Mouse (Mus musculus): Measurements from ENCODE around the gene Mast4. TPM values are rescaled to one million over a fixed set of nuclear protein-coding genes. Genes with fewer than 3 reads are reported as not detected.

Gene Mast4
- polyA plus RNA-seq, 1 experiment from 2014 or later, result 19.5 TPM

DNA sequence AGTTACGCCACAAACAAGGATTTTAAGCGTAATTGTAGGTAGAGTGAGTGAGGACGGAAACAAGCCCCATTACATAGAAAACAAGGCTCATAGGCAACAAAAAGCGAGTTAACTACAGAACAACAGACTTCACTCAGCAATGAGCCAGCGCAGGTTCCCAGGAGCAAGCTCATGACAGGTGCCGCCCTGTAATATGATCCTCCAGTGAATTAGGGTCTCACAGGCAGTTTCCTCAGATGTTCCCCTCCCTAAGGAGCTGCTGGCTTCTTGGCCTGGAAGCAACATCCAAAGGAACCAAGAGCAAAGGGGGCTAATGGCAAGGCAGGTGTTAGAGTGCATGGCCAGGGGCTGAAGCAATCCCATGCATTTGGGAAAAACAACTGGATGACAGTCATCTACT lies 31.8 kb downstream of the Mast4 start:
- WGBS, result 34% methylated on average over 6 of the region's 6 CpGs
- Histone ChIP-seq H3K4me3 (ENCODE audit: low read depth, low read length) (no peak overlapping the region), H3K9ac (ENCODE audit: low read length) (no peak overlapping the region), H3K4me2 (ENCODE audit: low read depth) (no peak overlapping the region), H3K27ac (ENCODE audit: low read depth, low read length) (no peak overlapping the region), H3K36me3 (ENCODE audit: control insufficient read depth, insufficient read depth, low read length) (no peaks in the 10 kb centered on the region), H3K9me3 (ENCODE audit: control insufficient read depth, low read length) (no peaks in the 10 kb centered on the region), H3K27me3 (ENCODE audit: control insufficient read depth, insufficient read depth, low read length) (no peaks in the 10 kb centered on the region), H3K4me1 (ENCODE audit: control insufficient read depth, insufficient read depth, low read length) (no peaks in the 10 kb centered on the region)
- DNase-seq (ENCODE audit: low spot score), result no peak
- no peak for ATAC-seq (ENCODE audit: insufficient read depth, low FRiP score, low TSS enrichment)

DNA sequence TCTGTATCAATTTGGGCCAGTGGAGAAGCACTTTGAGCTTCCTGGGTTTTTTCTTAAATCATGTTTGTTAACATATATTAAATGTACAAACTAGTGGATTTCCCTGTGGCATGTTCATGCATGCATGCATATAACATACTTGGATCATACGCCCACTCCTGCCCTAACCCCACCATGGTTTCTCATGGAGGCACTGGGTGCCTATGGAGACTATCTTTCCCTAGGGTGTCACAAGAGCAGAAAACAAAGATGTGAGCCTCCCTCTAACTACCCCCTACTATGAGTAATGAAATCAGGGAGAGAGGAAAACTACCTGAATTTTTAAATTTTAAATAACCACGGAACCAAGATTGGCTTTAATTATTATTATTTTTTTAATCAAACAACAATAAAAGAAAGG lies 32.2 kb downstream of the Mast4 start:
- H3K4me2 ChIP-seq (ENCODE audit: low read depth), result no peak overlapping the region

DNA sequence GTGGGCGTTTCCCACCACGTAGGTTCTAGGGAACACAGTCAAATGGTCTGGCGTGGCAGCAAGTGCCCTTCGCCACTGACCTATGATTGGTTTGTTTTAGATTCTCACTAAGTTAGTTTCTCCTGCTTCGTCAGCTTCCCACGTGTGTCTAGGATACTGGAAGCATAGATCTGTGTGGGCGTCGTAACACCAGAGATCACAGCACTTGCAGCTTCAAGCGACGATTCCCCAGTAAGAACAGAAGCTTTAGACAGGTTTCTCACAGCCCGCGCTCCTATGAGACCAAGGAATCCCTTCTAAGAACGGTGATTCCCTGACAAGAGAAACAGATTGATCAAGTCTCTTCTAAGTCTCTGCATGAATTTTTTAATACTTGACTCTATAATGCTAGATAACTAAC lies 39.9 kb downstream of the Mast4 start:
- H3K36me3 ChIP-seq (ENCODE audit: control insufficient read depth, insufficient read depth, low read length), result no peaks in the 10 kb centered on the region
- no peaks in the 10 kb centered on the region for H3K9me3 ChIP-seq (ENCODE audit: control insufficient read depth, low read length)
- no peak for ATAC-seq (ENCODE audit: insufficient read depth, low FRiP score, low TSS enrichment)
- H3K27me3 ChIP-seq (ENCODE audit: control insufficient read depth, insufficient read depth, low read length), result no peaks in the 10 kb centered on the region
- 86% methylated on average over 13 of the region's 13 CpGs for WGBS
- DNase-seq (ENCODE audit: low spot score), result no peak
- H3K9ac ChIP-seq (ENCODE audit: low read length), result no peak overlapping the region
- H3K27ac ChIP-seq (ENCODE audit: low read depth, low read length), result no peak overlapping the region
- H3K4me1 ChIP-seq (ENCODE audit: control insufficient read depth, insufficient read depth, low read length), result no peaks in the 10 kb centered on the region
- no peak overlapping the region for H3K4me3 ChIP-seq (ENCODE audit: low read depth, low read length)
- no peak overlapping the region for H3K4me2 ChIP-seq (ENCODE audit: low read depth)

More for the DNA sequence above, 32.2 kb downstream of the Mast4 start:
- Histone ChIP-seq H3K27me3 (ENCODE audit: control insufficient read depth, insufficient read depth, low read length) (no peaks in the 10 kb centered on the region), H3K9me3 (ENCODE audit: control insufficient read depth, low read length) (no peaks in the 10 kb centered on the region), H3K27ac (ENCODE audit: low read depth, low read length) (no peak overlapping the region), H3K4me3 (ENCODE audit: low read depth, low read length) (no peak overlapping the region), H3K36me3 (ENCODE audit: control insufficient read depth, insufficient read depth, low read length) (no peaks in the 10 kb centered on the region), H3K9ac (ENCODE audit: low read length) (no peak overlapping the region), H3K4me1 (ENCODE audit: control insufficient read depth, insufficient read depth, low read length) (no peaks in the 10 kb centered on the region)
- DNase-seq (ENCODE audit: low spot score), result no peak
- WGBS, result 89% methylated on average over 2 of the region's 2 CpGs
- no peak for ATAC-seq (ENCODE audit: insufficient read depth, low FRiP score, low TSS enrichment)

DNA sequence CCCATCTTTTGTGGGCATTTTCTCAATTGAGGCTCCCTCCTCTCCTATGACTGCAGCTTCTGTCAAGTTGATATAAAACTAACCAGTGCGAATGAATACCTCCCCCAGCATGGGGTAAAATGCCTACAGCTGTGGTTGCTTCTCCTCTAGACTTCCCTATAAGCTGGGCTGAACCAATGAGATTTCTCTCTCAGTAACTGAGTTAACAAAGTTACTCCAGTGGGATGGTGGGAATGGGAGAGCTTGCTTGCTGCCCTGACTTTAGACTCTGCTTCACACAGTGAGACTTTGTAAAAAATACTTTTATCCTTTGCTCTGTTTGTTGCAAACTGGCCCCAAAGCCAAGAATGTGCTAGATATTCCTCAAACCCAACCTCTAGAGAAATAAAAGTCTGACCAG lies 41.2 kb downstream of the Mast4 start:
- 41% methylated on average over 1 of the region's 1 CpGs for WGBS
- H3K36me3 ChIP-seq (ENCODE audit: control insufficient read depth, insufficient read depth, low read length), result no peaks in the 10 kb centered on the region
- no peaks in the 10 kb centered on the region for H3K27me3 ChIP-seq (ENCODE audit: control insufficient read depth, insufficient read depth, low read length)
- DNase-seq (ENCODE audit: low spot score), result peak; percentile 33
- H3K27ac ChIP-seq (ENCODE audit: low read depth, low read length), result no peak overlapping the region
- no peak for ATAC-seq (ENCODE audit: insufficient read depth, low FRiP score, low TSS enrichment)
- H3K4me1 ChIP-seq (ENCODE audit: control insufficient read depth, insufficient read depth, low read length), result no peaks in the 10 kb centered on the region
- no peak overlapping the region for H3K4me2 ChIP-seq (ENCODE audit: low read depth)
- no peaks in the 10 kb centered on the region for H3K9me3 ChIP-seq (ENCODE audit: control insufficient read depth, low read length)
- no peak overlapping the region for H3K9ac ChIP-seq (ENCODE audit: low read length)
- H3K4me3 ChIP-seq (ENCODE audit: low read depth, low read length), result no peak overlapping the region

DNA sequence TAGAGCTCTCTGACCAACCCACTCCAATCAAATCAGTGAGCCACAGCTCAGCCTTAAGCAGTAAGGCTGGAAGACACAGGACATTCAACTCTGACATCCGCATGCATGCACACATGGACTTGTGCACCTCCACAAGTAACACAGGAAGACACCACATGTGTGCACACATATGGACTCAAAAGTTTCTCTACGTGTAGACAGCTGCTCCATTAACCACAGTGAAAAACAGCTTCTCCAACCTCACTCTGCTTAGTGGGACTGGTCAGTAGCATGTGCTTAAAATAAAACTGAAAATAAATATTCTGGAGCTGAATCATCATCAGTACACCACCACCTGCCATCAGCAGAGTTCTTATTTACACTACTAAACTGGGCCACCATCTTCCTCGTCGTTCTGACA lies 43.2 kb downstream of the Mast4 start:
- ATAC-seq (ENCODE audit: insufficient read depth, low FRiP score, low TSS enrichment), result no peak
- 82% methylated on average over 4 of the region's 4 CpGs for WGBS
- H3K9ac ChIP-seq (ENCODE audit: low read length), result no peak overlapping the region

DNA sequence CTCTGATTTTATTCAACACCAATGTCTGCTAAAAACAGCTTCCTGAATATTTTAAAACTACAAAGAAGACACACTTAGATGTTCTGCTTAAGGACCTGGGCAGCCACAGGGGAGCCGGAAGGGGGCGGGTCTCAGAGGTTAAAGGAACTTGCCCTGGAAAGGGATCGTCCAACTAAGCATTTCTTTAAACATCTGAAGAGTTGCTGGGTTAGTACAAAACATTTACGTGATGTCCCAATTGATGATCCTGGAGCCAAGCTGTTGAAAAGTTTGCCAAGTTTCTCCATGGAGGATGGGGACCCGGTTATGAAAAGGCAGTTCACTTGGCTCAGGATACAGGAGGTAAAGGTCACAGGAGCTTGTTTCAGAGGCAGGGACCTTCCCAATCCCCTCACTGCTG lies 48.5 kb downstream of the Mast4 start:
- H3K4me2 ChIP-seq (ENCODE audit: low read depth), result no peak overlapping the region
- H3K27ac ChIP-seq (ENCODE audit: low read depth, low read length), result no peak overlapping the region
- DNase-seq (ENCODE audit: low spot score) (no peak), ATAC-seq (ENCODE audit: insufficient read depth, low FRiP score, low TSS enrichment) (no peak)
- H3K36me3 ChIP-seq (ENCODE audit: control insufficient read depth, insufficient read depth, low read length), result no peaks in the 10 kb centered on the region
- H3K9ac ChIP-seq (ENCODE audit: low read length), result no peak overlapping the region
- H3K4me1 ChIP-seq (ENCODE audit: control insufficient read depth, insufficient read depth, low read length), result no peaks in the 10 kb centered on the region
- H3K9me3 ChIP-seq (ENCODE audit: control insufficient read depth, low read length), result no peaks in the 10 kb centered on the region
- WGBS, result 83% methylated on average over 5 of the region's 5 CpGs
- H3K4me3 ChIP-seq (ENCODE audit: low read depth, low read length), result no peak overlapping the region
- no peaks in the 10 kb centered on the region for H3K27me3 ChIP-seq (ENCODE audit: control insufficient read depth, insufficient read depth, low read length)

More for the DNA sequence above, 43.2 kb downstream of the Mast4 start:
- Histone ChIP-seq H3K36me3 (ENCODE audit: control insufficient read depth, insufficient read depth, low read length) (no peaks in the 10 kb centered on the region), H3K9me3 (ENCODE audit: control insufficient read depth, low read length) (no peaks in the 10 kb centered on the region), H3K4me2 (ENCODE audit: low read depth) (no peak overlapping the region), H3K27ac (ENCODE audit: low read depth, low read length) (no peak overlapping the region), H3K4me1 (ENCODE audit: control insufficient read depth, insufficient read depth, low read length) (no peaks in the 10 kb centered on the region), H3K27me3 (ENCODE audit: control insufficient read depth, insufficient read depth, low read length) (no peaks in the 10 kb centered on the region), H3K4me3 (ENCODE audit: low read depth, low read length) (no peak overlapping the region)
- no peak for DNase-seq (ENCODE audit: low spot score)

DNA sequence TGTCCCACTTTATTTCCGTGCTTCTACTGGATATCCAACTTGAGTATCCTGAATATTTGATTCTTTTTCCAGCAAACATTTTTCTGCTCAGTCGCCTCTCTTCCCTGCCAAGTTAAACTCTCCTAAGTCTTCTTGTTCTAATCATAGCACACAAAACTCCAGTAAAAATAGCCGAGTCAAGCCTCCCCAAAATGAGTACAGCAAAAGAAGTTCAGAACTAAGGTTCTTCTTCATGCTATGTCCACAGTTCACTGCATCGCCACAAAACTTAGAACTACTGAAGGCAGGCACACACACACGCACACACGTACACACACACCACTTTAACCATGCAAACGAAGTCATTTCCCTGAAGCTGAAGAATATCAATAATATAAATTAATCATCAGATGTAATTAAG lies 49.3 kb downstream of the Mast4 start:
- no peak overlapping the region for H3K27ac ChIP-seq (ENCODE audit: low read depth, low read length)
- no peaks in the 10 kb centered on the region for H3K27me3 ChIP-seq (ENCODE audit: control insufficient read depth, insufficient read depth, low read length)
- ATAC-seq (ENCODE audit: insufficient read depth, low FRiP score, low TSS enrichment), result no peak
- H3K4me1 ChIP-seq (ENCODE audit: control insufficient read depth, insufficient read depth, low read length), result no peaks in the 10 kb centered on the region
- H3K9me3 ChIP-seq (ENCODE audit: control insufficient read depth, low read length), result no peaks in the 10 kb centered on the region
- H3K9ac ChIP-seq (ENCODE audit: low read length), result no peak overlapping the region
- H3K4me3 ChIP-seq (ENCODE audit: low read depth, low read length), result no peak overlapping the region
- no peak for DNase-seq (ENCODE audit: low spot score)
- 94% methylated on average over 7 of the region's 7 CpGs for WGBS
- no peaks in the 10 kb centered on the region for H3K36me3 ChIP-seq (ENCODE audit: control insufficient read depth, insufficient read depth, low read length)
- no peak overlapping the region for H3K4me2 ChIP-seq (ENCODE audit: low read depth)

DNA sequence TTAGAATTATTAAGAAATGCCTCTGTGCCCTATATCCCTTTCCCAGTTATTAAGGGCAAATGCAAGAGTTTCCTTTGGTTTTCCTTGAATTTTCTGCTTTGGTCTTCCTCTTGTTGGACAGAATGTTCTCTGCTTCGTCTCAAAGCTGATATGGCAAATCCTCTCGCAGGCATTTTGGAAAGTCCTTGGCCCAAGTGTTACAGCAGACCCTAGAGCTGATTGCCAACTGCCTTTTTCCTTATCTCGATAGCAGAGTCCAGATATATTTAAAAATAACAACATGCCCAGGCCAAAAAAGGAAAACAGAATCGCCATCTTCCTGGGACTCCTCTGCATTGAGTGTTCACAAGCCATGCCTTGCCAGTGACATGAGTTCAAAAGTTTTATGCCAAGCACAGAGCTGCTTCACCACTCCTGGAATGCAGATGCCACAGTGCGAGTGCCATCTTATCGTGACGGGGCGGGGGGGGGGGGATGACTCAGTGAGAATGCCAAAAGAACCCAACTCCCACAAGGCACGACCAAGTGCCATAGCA lies 63.4 kb downstream of the Mast4 start:
- ATAC-seq (ENCODE audit: insufficient read depth, low FRiP score, low TSS enrichment) (no peak), DNase-seq (ENCODE audit: low spot score) (no peak)
- no peak overlapping the region for H3K9ac ChIP-seq (ENCODE audit: low read length)
- H3K27ac ChIP-seq (ENCODE audit: low read depth, low read length), result no peak overlapping the region
- H3K4me3 ChIP-seq (ENCODE audit: low read depth, low read length), result no peak overlapping the region
- no peaks in the 10 kb centered on the region for H3K36me3 ChIP-seq (ENCODE audit: control insufficient read depth, insufficient read depth, low read length)
- no peaks in the 10 kb centered on the region for H3K27me3 ChIP-seq (ENCODE audit: control insufficient read depth, insufficient read depth, low read length)
- no peaks in the 10 kb centered on the region for H3K4me1 ChIP-seq (ENCODE audit: control insufficient read depth, insufficient read depth, low read length)
- no peaks in the 10 kb centered on the region for H3K9me3 ChIP-seq (ENCODE audit: control insufficient read depth, low read length)
- WGBS, result 94% methylated on average over 9 of the region's 9 CpGs
- H3K4me2 ChIP-seq (ENCODE audit: low read depth), result no peak overlapping the region

DNA sequence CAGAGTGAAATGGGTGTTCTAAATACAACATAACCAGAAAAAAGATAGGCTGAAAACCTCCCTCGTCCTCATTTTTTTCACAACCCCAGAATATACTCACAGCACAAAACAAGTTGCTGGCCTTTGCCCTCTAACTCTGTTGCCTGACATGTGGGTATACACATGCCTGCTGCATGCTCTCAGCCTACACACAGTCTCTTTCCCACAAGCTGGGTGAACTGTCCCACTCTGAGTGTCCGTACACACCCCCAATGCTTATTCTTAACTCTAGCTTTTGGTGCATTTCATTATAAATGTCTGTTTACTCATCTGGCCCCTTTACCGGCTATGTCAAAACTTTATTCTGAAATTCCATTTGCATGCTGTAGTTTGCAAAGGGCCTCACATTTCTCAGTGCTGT lies 71.6 kb downstream of the Mast4 start:
- H3K4me1 ChIP-seq (ENCODE audit: control insufficient read depth, insufficient read depth, low read length), result no peaks in the 10 kb centered on the region
- no peak overlapping the region for H3K27ac ChIP-seq (ENCODE audit: low read depth, low read length)
- H3K36me3 ChIP-seq (ENCODE audit: control insufficient read depth, insufficient read depth, low read length), result no peaks in the 10 kb centered on the region
- no peaks in the 10 kb centered on the region for H3K27me3 ChIP-seq (ENCODE audit: control insufficient read depth, insufficient read depth, low read length)
- DNase-seq (ENCODE audit: low spot score) (no peak), ATAC-seq (ENCODE audit: insufficient read depth, low FRiP score, low TSS enrichment) (no peak)
- no peak overlapping the region for H3K4me2 ChIP-seq (ENCODE audit: low read depth)
- 90% methylated on average over 3 of the region's 3 CpGs for WGBS
- H3K9ac ChIP-seq (ENCODE audit: low read length), result no peak overlapping the region
- H3K4me3 ChIP-seq (ENCODE audit: low read depth, low read length), result no peak overlapping the region
- H3K9me3 ChIP-seq (ENCODE audit: control insufficient read depth, low read length), result no peaks in the 10 kb centered on the region
